Mouse (Mus musculus) neural tube, embryonic 15.5 days (tissue): Measurements from ENCODE around the gene Lim2. TPM values are rescaled to one million over a fixed set of nuclear protein-coding genes. Genes with fewer than 3 reads are reported as not detected.

Source experiments
- ATAC-seq: fragments of 200-750 bp; cut with Nextera tagmentation; 2 replicates; pipeline ENCODE4 v1.8.0; 2017; ENCODE audit warnings: mild to moderate bottlenecking, moderate TSS enrichment, moderate library complexity; ENCODE audit not compliant: low FRiP score
- H3K27ac ChIP-seq: fragments of 300-500 bp; sonication (generic); replicated peaks from 2 replicates; pipeline ENCODE4 v1.5.1; 2015; ENCODE audit warnings: mild to moderate bottlenecking, inconsistent platforms
- H3K27me3 ChIP-seq: fragments of 300-500 bp; sonication (generic); replicated peaks from 2 replicates; pipeline ENCODE4 v1.6.1; 2015; ENCODE audit warnings: inconsistent platforms
- H3K36me3 ChIP-seq: fragments of 300-500 bp; sonication (generic); 2 replicates; pipeline ENCODE4 v1.6.1; 2015; ENCODE audit warnings: inconsistent platforms
- H3K4me1 ChIP-seq: fragments of 300-500 bp; sonication (generic); 2 replicates; pipeline ENCODE4 v1.6.1; 2015; ENCODE audit warnings: inconsistent platforms
- H3K4me2 ChIP-seq: fragments of 300-500 bp; sonication (generic); 2 replicates; pipeline ENCODE4 v1.6.1; 2015; ENCODE audit warnings: inconsistent platforms, mild to moderate bottlenecking, moderate library complexity
- H3K4me3 ChIP-seq: fragments of 300-500 bp; sonication (generic); replicated peaks from 2 replicates; pipeline ENCODE4 v1.5.1; 2015; ENCODE audit warnings: mild to moderate bottlenecking, inconsistent platforms
- H3K9ac ChIP-seq: fragments of 300-500 bp; sonication (generic); replicated peaks from 2 replicates; pipeline ENCODE4 v1.6.1; 2015; ENCODE audit warnings: mild to moderate bottlenecking, inconsistent platforms
- H3K9me3 ChIP-seq: fragments of 300-500 bp; sonication (generic); replicated peaks from 2 replicates; pipeline ENCODE4 v1.6.1; 2016; ENCODE audit warnings: inconsistent platforms
- WGBS: fragments of 180-500 bp; shearing (Covaris S2); methylation state at CpG from one replicate; pipeline ENCODE4 v1.1.7; 2015; ENCODE audit warnings: mixed read lengths; 5-methylcytosine and 5-hydroxymethylcytosine counted together
- polyA plus RNA-seq: library from polyadenylated mRNA; unstranded; fragments of >200 nt; fragmentation: Nextera tagmentation; extraction: Ambion mirVana; gene quantifications from 2 replicates; pipeline ENCODE4 v1.2.1, GENCODE M21; 2015

The Lim2 gene
- polyA plus RNA-seq, 1 experiment from 2014 or later, result not detected

GRCm38 (mm10) chr7:43429500-43429899 is 2.0 kb downstream of the Lim2 start:
- H3K27ac ChIP-seq, result no peak overlapping the region
- no peaks in the 10 kb centered on the region for H3K27me3 ChIP-seq
- H3K4me2 ChIP-seq, result no peak overlapping the region
- H3K36me3 ChIP-seq, result no peaks in the 10 kb centered on the region
- H3K4me1 ChIP-seq, result no peaks in the 10 kb centered on the region
- H3K9ac ChIP-seq, result no peak overlapping the region
- 63% methylated on average over 4 of the region's 4 CpGs for WGBS
- H3K9me3 ChIP-seq, result no peaks in the 10 kb centered on the region
- ATAC-seq, result no peak
- no peak overlapping the region for H3K4me3 ChIP-seq

- Histone ChIP-seq H3K27me3 (no peaks in the 10 kb centered on the region), H3K4me1 (no peaks in the 10 kb centered on the region), H3K36me3 (no peaks in the 10 kb centered on the region), H3K27ac (no peak overlapping the region), H3K9me3 (no peaks in the 10 kb centered on the region), H3K4me2 (no peak overlapping the region), H3K9ac (no peak overlapping the region), H3K4me3 (no peak overlapping the region)
- WGBS, result 77% methylated on average over 4 of the region's 4 CpGs
- ATAC-seq, result no peak
Measured at GRCm38 (mm10) chr7:43432891-43433290, 5.4 kb downstream of the Lim2 start.

GRCm38 (mm10) chr7:43434676-43435075 is 7.2 kb downstream of the Lim2 start:
- 82% methylated on average over 5 of the region's 5 CpGs for WGBS

GRCm38 (mm10) chr7:43436341-43437255 is 9.1 kb downstream of the Lim2 start, which contains the start of gene Nkg7:
Gene Nkg7, plus strand, starts transcription at chr7:43437073.
- Histone ChIP-seq H3K9me3 (no peaks in the 10 kb centered on the region), H3K9ac (no peak within 1 kb of the TSS), H3K27ac (no peak within 1 kb of the TSS), H3K36me3 (no peaks in the 10 kb centered on the region), H3K4me1 (no peaks in the 10 kb centered on the region), H3K4me3 (no peak within 1 kb of the TSS), H3K4me2 (no peak within 1 kb of the TSS), H3K27me3 (no peaks in the 10 kb centered on the region)
- WGBS, result 81% methylated on average over 10 of the region's 10 CpGs
- ATAC-seq, result no peak

More at GRCm38 (mm10) chr7:43434676-43435075, 7.2 kb downstream of the Lim2 start:
- Histone ChIP-seq H3K4me2 (no peak overlapping the region), H3K9me3 (no peaks in the 10 kb centered on the region), H3K4me1 (no peaks in the 10 kb centered on the region), H3K36me3 (no peaks in the 10 kb centered on the region), H3K4me3 (no peak overlapping the region), H3K27me3 (no peaks in the 10 kb centered on the region), H3K9ac (no peak overlapping the region), H3K27ac (no peak overlapping the region)
- no peak for ATAC-seq

GRCm38 (mm10) chr7:43438611-43439010 is 11.1 kb downstream of the Lim2 start:
- H3K4me2 ChIP-seq, result no peak overlapping the region
- H3K27ac ChIP-seq, result no peak overlapping the region
- peaks cover 14% of the 10 kb centered on the region for H3K4me1 ChIP-seq
- no peaks in the 10 kb centered on the region for H3K27me3 ChIP-seq
- 83% methylated on average over 4 of the region's 4 CpGs for WGBS
- no peak overlapping the region for H3K9ac ChIP-seq
- ATAC-seq, result no peak
- H3K36me3 ChIP-seq, result no peaks in the 10 kb centered on the region
- H3K4me3 ChIP-seq, result no peak overlapping the region
- H3K9me3 ChIP-seq, result no peaks in the 10 kb centered on the region

GRCm38 (mm10) chr7:43440482-43440881 is 13.0 kb downstream of the Lim2 start, which contains the start of gene Cldnd2:
Gene Cldnd2, plus strand, starts transcription at chr7:43440782.
- Histone ChIP-seq H3K9ac (no peak within 1 kb of the TSS), H3K4me2 (no peak within 1 kb of the TSS), H3K27ac (no peak within 1 kb of the TSS), H3K9me3 (no peaks in the 10 kb centered on the region), H3K4me3 (no peak within 1 kb of the TSS), H3K4me1 (peaks cover 26% of the 10 kb centered on the region), H3K27me3 (no peaks in the 10 kb centered on the region), H3K36me3 (no peaks in the 10 kb centered on the region)
- 81% methylated on average over 6 of the region's 6 CpGs for WGBS
- ATAC-seq, result no peak

GRCm38 (mm10) chr7:43441071-43441470 is 13.6 kb downstream of the Lim2 start:
- Histone ChIP-seq H3K4me3 (no peak overlapping the region), H3K4me1 (peaks cover 28% of the 10 kb centered on the region), H3K27ac (no peak overlapping the region), H3K9ac (no peak overlapping the region), H3K4me2 (no peak overlapping the region), H3K36me3 (no peaks in the 10 kb centered on the region), H3K9me3 (no peaks in the 10 kb centered on the region), H3K27me3 (no peaks in the 10 kb centered on the region)
- 85% methylated on average over 3 of the region's 3 CpGs for WGBS
- ATAC-seq, result no peak

GRCm38 (mm10) chr7:43442684-43443083 is 15.2 kb downstream of the Lim2 start:
- no peaks in the 10 kb centered on the region for H3K27me3 ChIP-seq
- H3K4me2 ChIP-seq, result peak overlapping the region; percentile 77
- no peaks in the 10 kb centered on the region for H3K36me3 ChIP-seq
- no peaks in the 10 kb centered on the region for H3K9me3 ChIP-seq
- peak; percentile 3; the same call in 1 of the 2 replicates for ATAC-seq
- peaks cover 30% of the 10 kb centered on the region for H3K4me1 ChIP-seq
- peak overlapping the region; percentile 93 for H3K27ac ChIP-seq
- WGBS, result 13% methylated on average over 9 of the region's 9 CpGs
- peak overlapping the region; percentile 67 for H3K9ac ChIP-seq
- peak overlapping the region; percentile 52 for H3K4me3 ChIP-seq

- no peaks in the 10 kb centered on the region for H3K36me3 ChIP-seq
- peaks cover 30% of the 10 kb centered on the region for H3K4me1 ChIP-seq
- H3K4me2 ChIP-seq, result peak overlapping the region; percentile 77
- WGBS, result under 1% methylated on average over 36 of the region's 36 CpGs
- peak overlapping the region; percentile 52 for H3K4me3 ChIP-seq
- peak overlapping the region; percentile 93 for H3K27ac ChIP-seq
- no peaks in the 10 kb centered on the region for H3K27me3 ChIP-seq
- no peaks in the 10 kb centered on the region for H3K9me3 ChIP-seq
- ATAC-seq, result peak; percentile 89
- peak overlapping the region; percentile 67 for H3K9ac ChIP-seq
Measured at GRCm38 (mm10) chr7:43443126-43443916, 15.9 kb downstream of the Lim2 start.

GRCm38 (mm10) chr7:43443917-43444293 is 16.4 kb downstream of the Lim2 start, which contains the start of the genes Etfb and Gm45233:
Gene Etfb, plus strand, starts transcription at chr7:43444083.
Gene Gm45233, plus strand, starts transcription at chr7:43444128.
- Histone ChIP-seq H3K9me3 (no peaks in the 10 kb centered on the region), H3K9ac (peak within 1 kb of the TSS; percentile 67), H3K4me2 (peak within 1 kb of the TSS; percentile 77), H3K4me1 (peaks cover 30% of the 10 kb centered on the region), H3K36me3 (no peaks in the 10 kb centered on the region), H3K4me3 (peak within 1 kb of the TSS; percentile 52), H3K27ac (peak within 1 kb of the TSS; percentile 93), H3K27me3 (no peaks in the 10 kb centered on the region)
- peak; percentile 98 for ATAC-seq
- under 1% methylated on average over 27 of the region's 27 CpGs for WGBS

DNA sequence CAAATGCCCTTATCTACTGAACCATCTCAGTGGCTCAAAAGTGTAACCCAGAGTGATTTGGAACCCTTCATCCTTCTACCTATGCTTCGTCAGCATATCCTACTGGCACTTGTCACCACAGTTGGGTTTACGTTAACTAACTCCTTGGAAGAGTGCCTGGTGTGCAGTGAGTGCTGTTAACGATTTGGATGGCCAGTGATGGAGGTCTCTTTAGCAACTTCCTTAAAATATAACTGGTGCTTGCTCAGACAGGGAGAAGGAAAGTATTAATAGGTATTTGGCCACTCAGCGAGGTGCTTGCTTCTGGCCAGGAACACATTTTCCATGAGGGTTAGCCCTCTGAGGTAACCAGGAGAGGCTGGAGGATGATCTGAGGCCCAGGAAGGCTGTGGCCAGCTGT is 20.3 kb downstream of the Lim2 start:
- H3K4me3 ChIP-seq, result no peak overlapping the region
- peaks cover 24% of the 10 kb centered on the region for H3K4me1 ChIP-seq
- no peak for ATAC-seq
- no peak overlapping the region for H3K9ac ChIP-seq
- WGBS, result 89% methylated on average over 4 of the region's 4 CpGs
- no peaks in the 10 kb centered on the region for H3K9me3 ChIP-seq
- H3K27ac ChIP-seq, result no peak overlapping the region
- no peaks in the 10 kb centered on the region for H3K27me3 ChIP-seq
- H3K36me3 ChIP-seq, result peaks cover 14% of the 10 kb centered on the region; the same call in 1 of the 2 replicates
- no peak overlapping the region for H3K4me2 ChIP-seq
